Mouse (Mus musculus) heart, postnatal 10 days (tissue): ENCODE measurements around the gene Rab22a. TPM values are rescaled to one million over a fixed set of nuclear protein-coding genes. Genes with fewer than 3 reads are reported as not detected.
"Not testable (repeated sequence)": the region's sequence is repeated elsewhere in the genome, so short reads cannot be mapped to it uniquely, and the experiment has no call there.

Experiments used
- DNase-seq, 2 experiments: peaks; one replicate each; pipeline ENCODE4 v3.0.0; 2021
- intact Hi-C: fragments of 180-260 bp; cut with DNase I; formaldehyde crosslinking; loops from one replicate; pipeline ENCODE4 v1.15.1; 2025
- total RNA-seq, 2 experiments: library from RNA; stranded (reverse); gene quantifications; 2 replicates each; pipeline ENCODE4 v1.2.3; 2021

Rab22a gene
- total RNA-seq, result 10 to 100 TPM; 30.2 to 30.4 TPM

DNA sequence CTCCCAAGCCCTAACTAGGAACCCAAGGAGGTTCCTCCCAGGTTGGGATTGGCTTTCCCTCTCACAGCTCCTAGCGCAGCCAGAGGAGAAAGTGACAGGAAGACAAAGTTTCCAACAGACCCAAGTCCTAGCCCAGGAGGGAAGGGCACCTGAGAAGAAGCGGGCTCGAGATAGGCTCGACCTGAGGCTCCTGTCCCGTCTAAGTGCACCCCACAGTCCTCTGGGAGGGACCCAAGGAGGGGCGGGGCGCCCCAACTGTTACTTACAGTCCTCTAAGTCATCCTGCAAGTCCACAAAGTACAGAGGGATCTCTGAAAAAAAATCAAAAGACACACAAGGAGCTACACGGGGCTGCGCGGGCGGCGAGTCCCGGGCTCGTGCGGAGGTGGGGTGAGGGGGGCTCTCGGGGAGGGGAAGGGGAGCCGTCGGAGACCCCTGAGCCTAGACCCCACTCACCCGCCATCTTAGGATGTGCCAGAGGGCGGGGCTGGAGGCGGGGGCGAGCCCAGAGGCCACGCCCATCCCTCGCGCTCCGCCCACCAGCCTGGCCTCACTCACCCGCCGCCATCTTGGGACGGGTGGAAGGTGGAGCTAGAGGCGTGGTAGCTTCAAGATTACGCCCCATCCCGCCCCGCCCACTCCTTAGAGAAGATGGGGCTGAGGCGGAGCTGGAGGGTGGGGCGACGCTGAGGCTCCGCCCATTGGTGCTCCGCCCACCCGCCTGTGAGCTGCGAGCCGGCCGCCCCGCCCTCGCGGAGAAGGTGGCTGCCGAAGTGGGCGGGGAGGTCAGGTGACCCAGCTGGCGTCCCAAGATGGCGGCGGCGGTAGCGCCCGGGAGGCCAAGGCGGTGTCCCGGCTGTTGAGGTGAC, at the start of gene Rab22a:
Gene Rab22a (plus strand): TSS at position 704 of the 869 bp plus-strand sequence.
- intact Hi-C loops, result loop anchor here (5.0 kb wide), 1 partner anchor 72 kb away; no protein-coding TSS in a partner anchor

DNA sequence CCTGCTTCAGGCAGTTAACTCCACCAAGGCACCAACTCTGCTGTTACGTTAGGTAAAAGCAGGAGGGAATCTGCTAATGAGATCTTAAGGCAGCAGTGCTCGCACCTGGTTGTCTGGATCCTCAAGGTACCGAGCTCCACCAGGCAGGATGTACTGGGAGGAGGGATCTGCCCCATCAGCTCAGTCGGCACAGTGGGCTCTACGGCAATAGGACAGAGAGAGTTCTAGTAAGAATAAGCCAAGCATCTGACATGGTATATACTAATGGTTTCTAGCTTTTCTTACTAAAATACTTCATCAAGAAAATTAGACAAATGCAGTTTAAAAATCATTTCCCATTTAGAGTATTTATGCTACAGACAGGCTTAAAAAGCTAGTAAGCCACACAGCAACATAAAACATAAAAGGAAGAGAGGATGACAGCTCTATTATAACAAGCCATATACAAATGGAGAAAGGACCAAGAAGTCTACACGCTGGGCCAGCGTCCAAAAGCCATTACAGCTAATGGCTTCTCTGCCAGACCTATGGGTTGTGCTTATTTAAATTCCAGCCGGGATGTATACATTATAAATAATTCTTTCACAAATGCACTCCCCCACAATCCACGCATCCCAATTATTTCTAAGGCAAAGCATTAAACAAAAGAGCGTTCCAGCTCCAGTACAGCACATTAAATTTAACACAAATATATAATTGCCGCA, 44.0 kb upstream of the Rab22a start:
- DNase-seq, result no peak
- intact Hi-C loops, result no loop called here

More for the DNA sequence above, at the start of gene Rab22a:
- peak; percentile 98 for DNase-seq

DNA sequence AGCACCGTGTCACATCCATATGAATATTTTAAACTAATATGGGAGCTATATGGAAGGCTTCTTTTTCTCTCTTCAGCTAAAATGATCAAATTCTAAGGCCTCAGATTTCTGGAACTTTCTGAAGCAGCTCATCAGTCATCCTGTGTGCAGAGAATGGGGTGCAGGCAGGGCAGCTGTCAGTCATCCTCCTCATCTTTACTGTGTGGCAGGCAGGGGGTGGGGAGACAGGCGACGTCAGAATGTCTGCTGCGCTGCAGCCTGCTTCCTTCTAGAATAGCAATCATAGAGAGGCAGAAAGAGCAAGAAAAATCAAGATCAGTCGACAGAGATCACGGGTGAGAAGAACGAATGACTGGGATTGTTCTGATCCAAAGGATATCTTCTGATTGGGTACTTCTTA, 43.4 kb upstream of the Rab22a start:
- no peak for DNase-seq
- intact Hi-C loops, result no loop called here

DNA sequence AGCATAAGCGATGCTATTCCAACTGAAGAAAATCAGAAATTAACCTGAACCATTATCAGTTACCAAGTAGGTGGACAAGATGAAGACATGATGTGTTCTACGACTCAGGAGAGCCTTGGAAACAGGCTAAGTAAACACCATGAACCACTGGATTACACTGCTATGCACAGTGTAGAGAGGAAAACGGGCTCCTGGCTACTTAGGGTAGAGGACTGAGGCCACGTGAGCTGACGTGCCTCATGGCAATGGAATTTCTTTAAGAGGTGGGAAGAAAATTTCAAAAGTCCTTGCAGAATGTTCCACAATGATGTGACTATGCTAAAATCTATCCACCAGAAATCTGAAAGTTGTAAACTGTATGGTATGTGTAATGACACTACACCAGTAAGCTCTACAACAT, 40.4 kb upstream of the Rab22a start:
- no peak for DNase-seq
- intact Hi-C loops, result no loop called here

DNA sequence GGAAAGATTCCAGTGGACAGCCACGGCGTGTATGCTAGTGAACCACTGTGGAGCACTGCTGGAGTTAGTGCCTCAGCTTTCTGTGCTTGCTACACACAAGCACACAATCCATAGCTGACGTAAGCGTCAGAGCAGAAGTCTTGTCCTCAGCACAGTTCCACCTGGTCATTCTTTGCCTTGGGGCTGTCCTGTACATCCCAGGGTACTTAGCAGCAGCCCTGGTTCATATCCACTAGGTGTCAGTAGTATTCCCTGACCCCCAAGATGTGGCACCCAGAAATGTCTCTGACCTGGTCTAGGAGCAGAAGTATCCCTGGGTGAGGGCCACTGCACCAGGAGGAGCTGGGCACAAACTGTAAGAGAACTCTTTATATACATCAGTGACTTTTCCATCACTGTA, 38.9 kb upstream of the Rab22a start:
- intact Hi-C loops, result no loop called here
- no peak for DNase-seq

DNA sequence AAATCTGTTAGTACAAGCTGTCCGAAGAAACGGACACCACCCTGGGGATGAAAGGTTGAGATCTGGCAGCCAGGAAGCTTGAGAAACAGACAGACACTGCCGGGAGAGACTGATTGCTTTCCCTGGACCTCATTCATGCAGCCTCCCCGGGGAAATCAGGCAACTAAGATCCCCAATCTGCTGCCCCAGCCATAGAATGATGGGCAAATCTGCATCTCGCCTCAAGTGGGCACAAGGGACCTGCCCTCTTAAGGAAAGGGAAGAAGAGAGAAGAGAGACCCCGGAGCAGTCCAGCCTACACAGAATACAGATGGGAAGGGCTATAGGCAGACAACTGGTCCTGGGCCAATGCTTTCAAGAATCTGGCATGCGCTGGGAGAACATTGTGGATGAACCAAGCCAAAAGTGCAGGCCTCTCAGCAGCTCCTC, 37.4 kb upstream of the Rab22a start:
- intact Hi-C loops, result no loop called here
- DNase-seq, result peak; percentile 45 to 56

DNA sequence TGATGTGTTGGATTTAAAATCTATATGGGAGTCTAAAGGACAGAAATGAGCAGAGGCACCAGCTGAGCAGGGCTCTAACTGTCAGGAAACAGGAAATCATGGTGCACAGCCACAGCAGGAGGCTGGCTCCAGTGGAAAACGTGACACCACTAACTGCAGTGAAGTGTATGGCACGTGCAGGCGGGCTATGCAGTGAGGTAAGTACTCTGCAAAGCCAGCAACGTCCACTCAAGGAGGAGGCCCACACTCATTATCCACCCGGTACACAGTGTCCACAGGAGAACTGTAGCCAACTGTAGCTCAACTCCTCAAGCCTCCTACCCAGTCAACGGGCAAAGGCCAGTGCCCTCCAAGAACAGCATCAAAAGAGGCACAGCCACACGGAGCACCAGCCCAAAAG, 34.9 kb upstream of the Rab22a start:
- no peak for DNase-seq
- intact Hi-C loops, result no loop called here

DNA sequence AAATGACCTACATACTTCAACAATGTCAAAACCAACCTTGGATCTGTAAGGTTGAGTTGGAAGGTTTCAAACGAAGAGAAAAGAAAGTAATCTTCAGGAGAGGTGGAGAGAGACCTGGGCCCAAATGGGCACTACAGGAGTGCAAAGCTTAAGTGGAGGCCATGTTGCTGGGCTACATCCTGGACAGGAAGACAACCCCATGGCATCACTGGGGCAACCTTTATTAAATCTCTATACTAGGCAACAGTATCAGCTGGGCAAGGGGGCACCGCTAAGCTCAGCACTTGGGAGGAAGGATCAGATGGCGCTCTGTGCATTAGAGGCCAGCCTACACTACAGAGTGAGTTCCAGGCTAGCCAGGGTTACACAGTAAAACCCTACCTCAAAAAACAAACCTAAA, 33.8 kb upstream of the Rab22a start:
- DNase-seq, result no peak
- intact Hi-C loops, result no loop called here

DNA sequence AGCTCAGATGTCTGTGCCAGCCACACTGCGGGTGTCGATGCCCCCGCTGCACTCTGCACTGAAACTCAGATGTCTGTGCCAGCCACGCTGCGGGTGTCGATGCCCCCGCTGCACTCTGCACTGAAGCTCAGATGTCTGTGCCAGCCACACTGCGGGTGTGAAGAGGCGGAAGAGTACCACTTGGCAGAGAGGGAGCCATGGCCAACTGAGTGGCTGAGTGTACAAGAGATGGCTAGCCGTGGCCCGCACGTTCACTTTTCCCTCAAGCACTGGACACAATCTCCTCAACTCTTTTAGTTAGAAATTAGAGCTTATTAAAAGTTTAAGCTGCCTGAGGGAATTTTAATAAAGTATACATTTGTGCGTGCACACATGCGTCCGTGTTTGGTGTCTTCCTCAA, 25.5 kb upstream of the Rab22a start:
- intact Hi-C loops, DNase-seq: not testable (repeated sequence)

DNA sequence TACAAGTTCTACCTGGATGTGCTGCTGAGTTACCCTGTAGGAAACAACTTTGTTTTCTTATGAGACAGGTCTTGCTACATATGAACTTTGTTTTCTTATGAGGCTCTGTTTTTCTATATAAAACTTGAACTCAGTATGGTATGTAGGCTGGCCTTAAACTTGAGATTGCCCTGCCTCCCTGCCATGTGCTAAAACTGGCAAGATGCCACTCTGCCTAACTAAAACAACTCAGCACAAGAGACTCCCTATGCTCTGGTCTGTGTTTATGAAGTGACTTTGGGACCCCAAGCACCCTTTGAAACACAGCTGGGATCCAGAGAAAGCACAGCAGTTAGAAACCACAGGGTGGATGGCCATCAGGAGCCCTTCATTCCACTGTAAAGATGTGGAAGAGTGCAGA, 18.2 kb upstream of the Rab22a start:
- no peak for DNase-seq
- intact Hi-C loops, result no loop called here

DNA sequence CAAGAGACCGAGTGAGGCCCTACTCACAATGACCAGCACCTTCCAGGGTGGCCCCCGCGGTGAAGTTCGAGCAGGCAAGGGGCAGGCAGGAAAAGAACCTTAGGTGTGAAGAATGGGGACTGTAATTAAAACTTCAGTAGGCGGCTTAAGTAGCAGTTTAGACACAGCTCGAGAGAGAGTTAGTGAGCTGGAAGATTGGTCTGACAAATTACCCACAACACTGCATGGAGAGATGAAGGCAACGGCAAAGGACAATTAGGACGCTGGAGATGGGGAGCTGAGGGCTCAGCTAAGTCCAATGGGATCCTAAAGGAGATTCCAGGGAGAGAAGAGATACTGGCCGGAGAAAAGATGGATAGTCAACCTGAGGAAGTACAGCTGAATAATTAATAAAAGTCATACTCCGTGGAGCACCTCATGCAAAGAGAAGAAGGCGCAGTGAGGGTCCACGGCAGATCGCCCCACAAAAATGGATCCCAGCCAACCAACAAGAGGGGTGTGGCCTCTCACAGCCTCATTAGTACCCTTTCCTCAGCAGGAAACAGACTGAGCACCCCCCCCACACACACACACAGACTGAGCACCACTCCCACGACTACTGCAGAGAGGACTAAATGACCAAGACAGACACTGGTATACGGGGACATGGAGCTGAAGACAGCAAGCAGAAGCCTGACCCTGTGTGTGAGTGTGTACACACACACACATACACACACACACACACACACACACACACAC, 17.1 kb upstream of the Rab22a start:
- intact Hi-C loops, result no loop called here
- DNase-seq, result no peak

DNA sequence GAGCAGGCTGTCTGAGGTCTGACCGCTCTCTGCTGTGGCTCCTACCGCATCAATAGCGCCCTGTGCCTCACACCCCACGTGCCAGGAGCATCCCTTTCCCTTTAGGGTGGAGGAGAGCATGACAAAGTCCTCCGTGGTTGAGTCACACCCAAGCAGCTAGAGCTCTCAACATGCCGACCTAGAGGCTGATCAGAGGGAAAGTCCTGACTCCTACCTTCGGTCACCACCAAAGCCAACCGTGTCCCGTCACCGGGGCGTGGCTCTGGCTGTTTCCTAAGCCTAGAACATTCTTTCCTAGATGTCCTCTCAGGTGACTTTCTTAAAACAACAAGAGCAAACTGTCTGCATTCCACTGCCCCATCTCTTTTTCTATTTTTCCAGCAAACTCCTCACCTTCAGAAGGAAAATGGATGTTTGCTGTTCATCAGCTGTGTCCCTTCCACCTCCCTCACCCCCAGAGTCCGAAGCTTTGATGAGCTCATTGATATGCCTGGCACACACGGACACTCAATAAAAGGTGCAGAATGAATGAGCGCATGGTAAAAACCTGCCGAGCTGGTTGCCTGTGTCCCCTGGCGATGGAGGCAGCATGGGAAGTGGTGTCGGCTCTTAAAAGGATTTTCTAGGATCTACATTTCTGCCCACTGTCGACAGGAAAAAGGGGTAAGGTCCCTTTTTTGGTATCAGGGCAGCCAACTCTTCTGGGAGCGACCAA, 12.2 kb upstream of the Rab22a start:
- no peak for DNase-seq
- intact Hi-C loops, result no loop called here

DNA sequence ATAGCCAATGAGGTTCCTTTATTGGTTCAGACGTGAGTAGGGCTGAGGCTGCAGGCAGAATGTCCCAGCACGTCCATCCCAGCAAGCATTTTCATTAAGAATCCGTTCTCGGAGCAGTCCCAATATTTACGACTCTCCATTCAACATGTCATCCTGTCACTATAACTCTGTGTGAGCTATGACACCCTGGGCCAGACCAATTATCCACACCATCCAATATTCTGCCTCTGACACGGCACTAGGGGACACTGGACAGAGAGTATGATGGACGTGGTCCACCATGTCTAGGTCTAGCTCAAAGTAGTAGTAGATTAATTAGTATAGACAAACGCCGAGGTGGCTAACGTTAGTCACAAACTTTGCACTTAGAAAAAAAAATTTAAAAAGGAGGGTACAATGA, 9.8 kb upstream of the Rab22a start:
- no peak for DNase-seq
- intact Hi-C loops, result no loop called here

DNA sequence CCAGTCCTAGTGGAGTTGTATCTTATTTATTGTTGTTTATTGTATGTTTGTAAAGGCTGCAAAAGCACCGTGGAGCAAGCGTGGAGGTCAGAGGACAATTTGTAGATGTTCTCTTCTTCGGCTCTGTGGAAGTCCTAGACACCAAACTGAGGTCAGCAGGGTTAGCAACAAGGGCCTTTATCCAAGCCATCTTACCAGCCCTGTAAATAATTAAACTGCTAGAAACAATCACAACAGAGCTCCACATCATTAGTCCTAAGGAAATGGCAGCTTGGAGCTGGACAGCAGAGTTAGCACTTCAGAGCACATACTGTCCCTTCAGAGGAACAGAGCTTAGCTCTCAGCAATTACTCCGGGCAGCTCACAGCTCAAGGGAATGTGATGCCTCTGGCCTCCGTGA, 6.0 kb upstream of the Rab22a start:
- intact Hi-C loops, result no loop called here

DNA sequence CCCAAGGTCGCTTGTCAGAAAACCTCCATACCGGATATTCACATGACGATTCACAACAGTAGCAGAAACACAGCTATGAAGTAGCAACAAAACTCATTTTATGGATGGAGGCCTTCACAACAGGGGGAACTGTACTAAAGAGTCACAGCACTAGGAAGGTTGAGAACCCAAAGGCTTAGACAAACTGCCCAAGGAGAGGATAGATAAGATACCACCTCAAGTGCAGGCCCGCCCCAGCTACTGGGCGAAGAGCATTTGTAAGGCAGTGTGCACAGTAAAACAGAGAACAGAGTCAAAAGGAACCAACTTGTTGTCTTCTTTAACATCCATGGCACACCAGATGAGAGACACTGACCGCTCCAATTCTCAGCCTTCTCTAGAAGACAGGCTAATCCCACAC, 1.8 kb upstream of the Rab22a start:
- no peak for DNase-seq
- intact Hi-C loops, result loop anchor here (5.0 kb wide), 1 partner anchor 70 kb away; no protein-coding TSS in a partner anchor

More for the DNA sequence above, 6.0 kb upstream of the Rab22a start:
- no peak for DNase-seq

DNA sequence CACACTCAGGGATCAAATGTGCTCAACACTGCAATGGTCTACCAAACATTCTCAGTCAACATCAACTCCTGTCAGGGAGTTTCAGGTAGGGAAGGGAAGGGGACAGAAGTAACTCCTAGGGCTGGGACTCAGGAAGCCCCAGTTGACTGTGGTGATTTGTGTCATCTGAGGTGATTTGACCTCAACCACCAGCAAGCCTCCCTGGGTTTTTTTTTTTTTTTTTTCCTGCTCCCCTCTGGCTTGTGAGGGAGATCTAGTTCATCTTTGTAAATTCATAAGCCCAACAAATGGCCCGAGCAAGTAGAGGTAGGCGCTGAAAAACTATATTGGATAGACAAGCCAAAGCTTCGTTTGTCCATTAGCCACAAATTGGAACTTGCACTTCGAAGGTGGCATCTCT, 1.0 kb upstream of the Rab22a start:
- intact Hi-C loops, result loop anchor here (5.0 kb wide), 1 partner anchor 71 kb away; no protein-coding TSS in a partner anchor
- DNase-seq, result no peak

DNA sequence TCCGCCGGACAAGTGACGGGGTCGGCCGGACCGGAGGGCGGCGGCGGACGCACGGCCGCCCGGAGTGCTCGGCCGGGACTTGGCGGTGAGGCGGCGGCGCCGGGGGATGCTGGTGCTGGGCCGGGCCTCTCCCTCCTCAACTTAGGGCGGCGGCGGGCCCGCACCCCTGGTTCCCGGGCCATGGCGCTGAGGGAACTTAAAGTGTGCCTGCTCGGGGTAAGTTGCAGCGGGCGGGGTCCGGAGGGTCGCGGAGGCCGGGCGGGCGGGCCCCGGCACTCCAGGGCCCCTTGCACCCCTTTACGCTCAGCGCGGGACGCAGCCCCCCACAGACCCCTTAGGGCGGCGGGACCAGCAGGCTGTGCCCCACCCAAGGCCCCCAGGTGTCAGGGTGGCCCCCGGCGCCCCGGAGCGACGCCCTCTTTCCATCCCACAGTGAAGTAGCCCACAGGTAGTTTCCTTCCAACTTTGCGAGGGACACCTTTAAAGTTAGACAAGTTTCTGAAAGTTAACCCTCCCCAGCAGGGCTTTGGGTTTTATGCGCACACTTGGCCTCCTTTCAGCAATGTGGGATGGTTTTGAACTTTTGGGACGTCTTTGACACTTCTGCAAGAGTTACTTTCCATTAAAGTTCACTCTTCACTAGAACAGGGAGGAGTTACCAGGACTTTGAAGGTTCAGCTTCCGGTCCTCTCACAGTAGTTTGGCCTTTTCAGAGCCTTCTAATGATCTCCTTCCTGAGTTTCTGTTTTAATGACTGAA, 545 bp downstream of the Rab22a start:
- peak; percentile 26 to 36 for DNase-seq
- intact Hi-C loops, result loop anchor here (5.0 kb wide), 3 partner anchors 73 to 417 kb away; partner anchors contain the start of genes Stx16 and Vapb

DNA sequence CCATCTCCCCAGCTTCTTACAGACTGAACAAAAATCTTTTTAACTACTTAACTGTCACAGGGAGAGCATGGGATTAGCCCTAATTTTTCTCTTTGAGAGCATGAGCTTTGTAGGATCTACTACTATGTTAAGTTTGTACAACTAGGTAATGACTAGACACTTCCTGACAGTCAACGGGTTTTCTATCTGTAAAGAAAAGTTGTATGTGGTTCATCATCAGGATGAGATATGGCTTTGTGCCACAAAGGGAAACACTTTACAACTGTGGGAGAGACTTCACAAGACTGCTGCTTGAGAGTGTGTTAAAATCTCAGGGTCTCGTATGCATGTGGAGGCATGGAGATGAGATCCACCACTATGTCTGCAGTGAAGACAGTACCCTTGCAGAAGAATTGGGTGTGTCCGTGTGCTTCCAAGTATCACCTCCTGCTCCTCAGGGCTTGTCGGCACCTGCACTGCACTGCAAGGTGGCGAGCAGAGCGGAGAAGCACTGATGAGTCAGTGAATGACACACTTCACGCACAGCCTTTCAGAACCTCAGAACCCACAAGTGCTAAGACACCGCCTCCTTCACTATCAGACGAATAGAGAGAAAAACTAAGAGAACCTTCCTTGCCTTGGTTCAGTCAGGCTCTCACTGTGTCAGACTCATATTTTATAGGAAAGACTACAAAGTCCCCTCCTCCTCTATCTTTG, 2.8 kb downstream of the Rab22a start:
- intact Hi-C loops, result loop anchor here (5.0 kb wide), 2 partner anchors 75 to 415 kb away; partner anchors contain the start of genes Stx16 and Vapb
- no peak for DNase-seq

DNA sequence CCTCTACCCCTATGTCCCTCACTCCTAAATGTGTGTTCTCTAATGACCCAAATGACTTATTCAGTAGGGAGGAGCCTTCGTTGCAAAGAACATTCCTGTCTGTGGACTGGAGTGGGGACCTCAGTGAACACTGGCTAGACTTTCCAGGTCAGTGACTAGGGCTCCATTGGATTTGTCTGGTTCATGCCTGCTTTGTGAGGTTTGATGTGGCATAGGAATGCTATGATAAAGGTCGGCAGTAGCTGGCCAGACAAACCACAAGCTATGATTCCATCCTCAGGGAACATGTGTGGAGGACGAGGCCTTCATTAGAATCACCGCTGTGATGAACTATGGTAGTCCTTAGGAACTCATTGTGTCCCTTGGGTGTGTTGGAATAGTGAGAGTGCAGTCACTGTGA, 5.2 kb downstream of the Rab22a start:
- intact Hi-C loops, result loop anchor here (5.0 kb wide), 2 partner anchors 73 to 413 kb away; partner anchors contain the start of genes Stx16 and Vapb
- no peak for DNase-seq
